Mouse (Mus musculus) right cerebral cortex, adult 2 months (tissue): Measurements from ENCODE around the gene Bloc1s3.
"Not testable (repeated sequence)": the region's sequence is repeated elsewhere in the genome, so short reads cannot be mapped to it uniquely, and the experiment has no call there.

Experiments
- DNase-seq, 2 experiments: peaks; one replicate each; pipeline ENCODE4 v3.0.0; 2021 to 2022; ENCODE audit warnings: low spot score in 2 of 2

The Bloc1s3 gene

DNA sequence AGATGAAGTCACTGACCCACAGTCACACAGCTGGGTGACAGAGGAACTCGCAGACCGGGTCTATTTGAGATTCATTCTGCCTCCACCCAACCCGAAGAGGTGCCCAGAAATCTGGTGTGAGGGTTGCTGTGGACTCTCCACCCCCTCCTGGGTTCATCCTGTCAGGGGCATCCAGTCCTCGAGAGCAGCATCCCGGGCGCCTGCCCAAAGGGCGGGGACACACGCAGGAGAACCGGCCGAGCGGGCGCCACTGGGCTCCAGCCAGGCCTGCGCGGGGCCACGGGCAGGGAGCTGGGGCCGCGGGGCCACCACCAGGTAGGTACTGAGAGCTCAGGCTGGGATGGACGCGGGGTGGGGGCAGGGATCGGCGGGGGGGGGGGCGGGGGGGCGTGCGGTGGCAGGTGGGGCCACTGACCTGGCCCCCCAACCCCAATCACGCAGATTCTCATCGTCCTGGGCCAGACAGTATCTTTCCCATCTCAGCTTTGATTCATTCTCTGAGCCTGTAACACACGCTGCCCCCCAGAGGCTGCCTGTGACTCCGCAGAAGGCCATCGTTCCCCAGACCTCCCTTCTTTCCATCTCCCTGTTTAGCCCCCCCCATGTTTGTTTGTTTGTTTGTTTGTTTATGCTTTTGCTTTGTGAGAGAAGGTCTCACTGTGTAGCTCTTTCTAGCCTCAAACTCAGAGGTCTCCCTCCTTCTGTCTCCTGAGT, 9.6 kb upstream of the Bloc1s3 start, which contains the start of gene Nkpd1:
TSS of gene Nkpd1 (plus strand) at position 187 of the 714 bp plus-strand sequence.
- no peak for DNase-seq

DNA sequence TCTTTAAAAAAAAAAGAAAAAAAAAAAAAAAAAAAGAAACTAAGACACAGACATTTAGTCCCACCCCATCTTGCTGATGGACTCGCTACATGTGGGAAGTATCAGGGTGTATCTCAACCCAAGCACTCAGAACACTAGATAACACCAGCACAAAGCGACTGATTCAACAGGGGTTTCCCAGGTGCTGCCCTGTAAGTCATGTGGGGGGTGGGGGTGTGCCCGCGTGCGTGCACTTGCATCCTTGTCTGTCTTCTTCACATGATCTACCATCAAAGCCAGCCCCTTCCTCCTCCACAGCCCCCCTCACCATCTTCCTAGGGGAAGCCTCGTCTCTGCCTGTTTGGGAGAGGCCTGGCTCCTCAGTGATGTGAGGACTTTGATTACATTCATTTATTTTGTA, 4.2 kb upstream of the Bloc1s3 start:
- no peak for DNase-seq

- DNase-seq: not testable (repeated sequence)
Observed at GRCm38 (mm10) chr7:19511934-19512333, 3.8 kb upstream of the Bloc1s3 start.

DNA sequence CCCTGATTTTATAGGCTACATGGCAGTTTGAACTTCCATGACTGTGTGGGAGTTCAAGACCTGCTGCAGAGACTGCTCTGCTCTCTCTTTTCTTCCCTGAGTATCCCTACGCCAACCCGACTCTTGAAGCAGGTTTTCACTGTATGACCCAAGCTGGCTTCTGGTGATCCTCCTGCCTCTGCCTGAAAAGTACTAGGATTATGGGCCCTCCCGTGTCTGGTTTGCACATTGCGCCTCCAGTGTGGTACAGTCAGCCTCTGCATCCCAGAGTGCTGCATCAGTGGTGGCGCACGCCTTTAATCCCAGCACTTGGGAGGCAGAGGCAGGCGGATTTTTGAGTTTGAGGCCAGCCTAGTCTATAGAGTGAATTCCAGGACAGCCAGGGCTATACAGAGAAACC, 1.6 kb upstream of the Bloc1s3 start:
- DNase-seq: no peak

- no peak for DNase-seq
Observed at GRCm38 (mm10) chr7:19508924-19509568, 879 bp upstream of the Bloc1s3 start.

DNA sequence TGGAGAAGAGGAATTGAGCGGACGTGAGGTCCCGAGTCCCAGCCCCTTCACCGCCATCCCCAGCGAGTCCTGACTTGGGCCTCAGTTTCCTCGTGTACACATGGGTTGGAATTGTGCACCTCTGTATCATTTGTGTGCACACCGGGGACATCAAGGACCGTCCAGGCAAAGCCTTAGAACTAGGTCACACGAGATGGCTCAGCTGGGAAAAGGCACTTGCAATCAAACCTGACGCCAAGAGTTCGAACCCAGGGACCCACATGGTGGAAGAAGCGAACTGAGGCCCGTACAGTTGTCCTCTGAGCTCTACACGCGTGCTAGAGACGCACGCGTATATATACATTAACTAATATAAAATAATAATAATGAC, 570 bp downstream of the Bloc1s3 start:
- DNase-seq: no peak

- DNase-seq: peak; percentile 28 to 29
Observed at GRCm38 (mm10) chr7:19506969-19507611, 1.1 kb downstream of the Bloc1s3 start.

- DNase-seq: no peak
Observed at GRCm38 (mm10) chr7:19506326-19506725, 1.8 kb downstream of the Bloc1s3 start.

GRCm38 (mm10) chr7:19503481-19504068, 4.6 kb downstream of the Bloc1s3 start:
- peak; percentile 19 to 51 for DNase-seq

DNA sequence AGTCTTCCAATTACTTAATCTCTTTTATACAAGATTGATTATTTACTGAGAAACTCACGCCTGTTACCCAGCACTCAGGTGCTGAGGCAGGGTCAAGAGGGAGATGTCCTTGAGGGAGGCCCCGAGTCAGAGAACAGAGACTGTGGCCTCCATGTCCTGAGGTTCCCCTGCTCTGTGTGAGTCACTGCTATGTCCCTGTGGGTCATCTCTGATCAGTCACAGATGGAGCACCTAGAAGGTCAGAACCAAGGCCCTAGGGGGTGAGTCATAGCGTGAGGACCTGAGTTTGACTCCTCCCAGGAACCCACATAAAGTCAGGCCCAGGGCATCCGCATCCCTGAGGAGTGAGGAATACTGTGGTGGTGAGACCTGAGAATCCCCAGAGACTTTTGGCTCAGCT, 6.5 kb downstream of the Bloc1s3 start:
- no peak for DNase-seq

DNA sequence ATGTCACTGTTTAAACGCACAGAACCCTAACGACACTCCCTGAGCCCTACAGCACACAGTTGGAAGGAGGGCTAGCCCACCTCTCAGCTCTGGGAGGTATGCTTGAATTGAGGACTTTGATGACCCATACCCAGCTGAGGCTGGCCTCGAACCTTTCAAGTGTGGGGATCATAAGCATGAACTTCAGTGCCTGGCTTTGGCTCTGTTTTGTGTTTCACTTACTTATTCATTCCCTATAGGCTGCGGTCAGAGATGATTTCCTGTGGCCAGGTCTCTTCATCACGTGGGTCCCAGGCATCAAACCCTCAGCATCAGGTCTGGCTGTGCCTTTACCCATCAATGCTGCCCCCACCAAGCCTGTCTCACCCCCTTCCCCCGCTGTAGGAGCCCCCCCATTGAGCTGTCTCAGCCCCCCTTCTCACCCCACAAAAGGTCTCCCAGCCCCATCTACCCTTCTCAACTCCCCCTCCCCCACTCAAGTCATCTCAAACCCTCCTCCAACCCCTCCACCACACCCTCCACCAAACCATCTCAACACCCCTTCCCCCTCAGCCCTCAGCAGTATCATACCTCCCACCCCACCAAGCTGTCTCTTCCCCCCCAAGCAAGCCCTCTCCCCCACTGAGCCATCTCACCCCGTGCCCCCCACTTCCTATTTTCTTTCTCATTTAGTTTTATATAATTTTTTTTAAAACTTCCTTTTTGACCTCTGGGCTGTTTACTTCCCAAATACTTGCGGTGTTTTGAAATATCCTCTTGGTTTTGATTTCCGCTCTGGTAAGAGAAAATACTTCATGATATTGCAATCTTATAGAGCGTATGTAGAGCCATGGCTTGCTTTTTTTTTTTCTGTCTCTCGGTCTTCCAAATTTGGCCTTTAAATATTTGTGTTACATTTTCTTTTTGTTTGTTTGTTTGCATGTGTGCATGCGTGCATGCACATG, 7.5 kb downstream of the Bloc1s3 start:
- DNase-seq: no peak

GRCm38 (mm10) chr7:19498326-19498725, 9.8 kb downstream of the Bloc1s3 start:
- DNase-seq: no peak

DNA sequence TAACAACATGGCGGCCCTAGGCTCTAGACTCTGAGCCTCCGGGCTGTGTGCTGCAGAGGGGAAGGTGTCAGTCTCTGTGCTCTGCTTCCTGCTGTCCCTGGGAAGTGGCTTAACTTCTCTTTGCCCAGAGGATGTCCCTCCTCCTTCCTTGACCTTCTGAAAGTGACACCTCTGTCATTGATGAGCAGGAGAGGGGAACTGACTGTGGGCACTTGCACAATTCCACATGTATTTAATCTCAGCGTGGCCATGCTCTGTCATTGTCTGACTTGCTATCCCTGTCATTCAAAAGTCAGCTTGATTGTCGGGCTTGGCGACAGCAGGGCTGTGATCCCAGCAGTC, 12.0 kb downstream of the Bloc1s3 start:
- no peak for DNase-seq

DNA sequence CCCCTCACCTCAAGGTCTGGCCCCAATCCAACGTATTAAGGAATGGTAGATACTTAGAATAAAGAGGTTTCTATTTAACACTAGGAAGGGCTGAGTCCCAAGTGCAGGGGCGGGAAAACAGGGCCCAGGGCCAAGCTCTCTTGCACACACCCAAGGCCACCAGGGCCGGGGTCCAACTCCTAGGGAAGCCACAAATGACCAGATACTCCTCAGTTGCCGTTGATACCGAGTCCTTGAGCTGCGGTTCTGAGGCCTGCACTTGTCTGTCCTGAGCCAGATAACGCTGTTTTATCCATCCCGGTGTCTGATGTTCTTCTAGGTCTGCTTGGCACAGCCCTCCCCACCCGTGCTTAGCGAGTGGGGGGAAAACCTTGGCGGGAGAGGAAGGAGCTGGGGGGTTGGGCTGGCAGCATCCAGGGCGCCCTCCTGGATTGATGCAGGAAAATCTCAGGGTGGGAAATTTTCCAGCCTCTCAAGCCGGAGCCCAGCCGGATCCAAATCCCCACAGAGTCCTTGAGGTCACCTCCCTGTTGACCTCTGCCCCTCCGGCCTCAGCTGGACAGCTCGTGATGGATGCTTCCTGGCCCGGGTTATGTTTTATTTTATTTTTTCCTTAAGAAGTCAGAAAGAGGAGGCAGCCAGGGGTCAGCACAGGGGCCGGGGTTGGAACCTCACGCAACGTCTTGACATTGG, 12.5 kb downstream of the Bloc1s3 start:
- DNase-seq: no peak

DNA sequence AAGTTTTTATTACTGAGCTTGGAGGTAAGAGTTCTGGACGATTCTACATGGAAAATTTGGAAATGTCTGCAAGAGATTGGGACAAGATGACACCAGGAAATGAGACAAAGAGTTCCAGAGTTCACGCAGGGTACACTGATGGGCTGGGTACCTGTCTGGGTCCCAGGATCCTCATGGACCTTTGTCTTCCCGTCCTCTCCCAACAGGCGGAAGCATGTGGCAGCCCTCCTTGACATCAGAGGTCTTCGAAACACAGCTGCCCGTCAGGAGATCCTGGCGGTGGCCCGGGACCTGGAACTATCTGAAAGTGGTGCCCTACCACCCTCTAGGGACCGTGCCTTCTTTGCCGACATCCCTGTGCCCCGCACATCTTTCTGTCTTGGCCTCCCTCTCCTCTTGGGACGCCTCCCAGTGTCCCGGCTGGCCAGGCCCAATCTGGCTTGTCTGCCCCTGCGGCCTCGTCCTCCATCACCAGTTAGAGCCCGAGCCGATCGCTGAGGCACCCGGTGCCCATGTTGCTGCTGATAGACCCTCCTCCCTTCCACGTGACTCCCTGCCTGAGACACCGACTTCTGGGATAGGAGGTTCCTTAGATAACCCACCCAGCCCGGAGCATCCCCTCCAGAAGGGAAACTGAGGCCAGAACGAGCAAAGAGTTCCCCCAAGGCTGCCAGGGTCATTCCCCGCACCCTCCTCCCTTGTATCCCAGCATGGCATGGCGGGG, 13.3 kb downstream of the Bloc1s3 start:
- DNase-seq: no peak

DNA sequence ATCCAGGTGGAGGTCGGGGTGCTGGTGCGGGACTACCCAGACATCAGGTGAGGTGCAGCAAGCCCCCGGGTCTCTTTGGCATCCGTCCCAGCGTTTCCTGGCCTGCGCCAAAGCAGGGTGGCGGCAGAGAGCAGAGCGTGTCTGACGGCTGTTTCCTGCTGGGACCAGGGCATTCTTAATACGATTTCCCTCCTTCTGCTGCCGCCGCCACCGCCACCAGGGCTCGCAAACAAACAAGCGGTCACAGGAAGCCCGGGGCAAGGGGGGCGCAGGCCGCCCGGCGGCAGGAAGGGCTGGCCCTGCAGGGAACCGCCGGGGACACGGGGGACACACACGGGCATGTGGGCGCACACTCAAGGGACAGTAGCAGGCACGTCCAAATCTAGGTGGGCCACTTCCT, 16.4 kb downstream of the Bloc1s3 start:
- no peak for DNase-seq

GRCm38 (mm10) chr7:19489525-19489924, 18.6 kb downstream of the Bloc1s3 start:
- DNase-seq: no peak

DNA sequence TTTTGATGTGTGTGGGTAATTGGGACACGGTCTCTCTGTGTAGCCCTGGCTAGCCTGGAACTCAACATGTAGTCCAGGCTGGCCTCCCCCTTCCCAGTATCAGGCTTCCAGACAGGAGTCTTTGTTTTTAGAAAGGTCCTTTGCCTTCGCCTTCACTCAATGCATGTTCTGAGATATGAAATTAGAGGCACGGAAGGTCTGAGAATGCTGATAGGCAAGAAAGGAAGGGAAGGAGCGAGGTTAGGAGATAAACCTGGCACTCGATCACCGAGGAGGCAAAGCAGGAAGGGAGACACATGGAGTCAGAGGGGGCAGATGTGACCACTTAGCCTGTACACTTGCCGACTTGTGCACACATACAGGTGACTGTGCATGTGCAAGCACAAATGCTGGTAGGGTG, 21.6 kb downstream of the Bloc1s3 start:
- no peak for DNase-seq

- no peak for DNase-seq
Observed at GRCm38 (mm10) chr7:19485488-19485887, 22.7 kb downstream of the Bloc1s3 start.

GRCm38 (mm10) chr7:19483281-19483680, 24.9 kb downstream of the Bloc1s3 start:
- DNase-seq: no peak
